Mouse (Mus musculus): Measurements from ENCODE around the gene Ror1. TPM values are rescaled to one million over a fixed set of nuclear protein-coding genes. Genes with fewer than 3 reads are reported as not detected.

Ror1 gene
- polyA plus RNA-seq, 1 experiment from 2014 or later: 2.5 TPM

DNA sequence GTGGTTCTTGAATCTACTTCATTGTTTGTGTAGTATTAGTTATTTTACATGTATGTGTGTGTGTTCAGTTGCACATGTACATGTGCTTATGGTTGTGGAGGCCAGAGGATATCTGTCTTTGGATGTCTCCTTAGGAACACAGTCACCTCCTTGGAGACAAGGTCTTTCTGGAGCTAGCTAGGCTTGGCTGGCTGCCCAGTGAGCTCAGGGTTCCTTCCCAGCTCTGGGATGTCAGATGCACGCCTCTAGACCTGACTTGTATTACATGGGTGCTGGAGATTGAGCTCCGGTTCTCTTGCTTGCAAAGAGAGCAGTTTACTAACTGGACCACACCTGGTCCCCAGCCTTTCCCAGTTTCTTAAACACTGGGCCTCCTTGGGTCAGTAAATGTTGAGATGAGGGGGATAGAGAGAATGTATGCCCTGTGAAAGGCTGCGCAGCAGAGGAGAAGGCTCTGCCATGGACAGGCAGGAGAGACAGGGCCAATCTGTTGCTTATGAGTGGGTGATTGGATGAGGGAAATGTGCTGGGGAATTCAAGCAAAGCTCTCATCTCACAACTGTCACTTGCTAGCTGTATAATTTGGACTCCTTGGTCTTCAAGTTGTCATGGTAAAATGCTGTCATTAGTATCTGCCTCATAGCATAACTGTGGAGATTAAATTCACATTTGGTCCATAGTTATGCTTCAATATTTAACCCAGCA lies 35.3 kb downstream of the Ror1 start:
- Histone ChIP-seq H3K9ac (ENCODE audit: low read depth, low read length) (no peak overlapping the region), H3K9me3 (ENCODE audit: control insufficient read depth) (no peaks in the 10 kb centered on the region), H3K4me2 (replicated peaks; ENCODE audit: low read depth) (no peak overlapping the region), H3K27ac (ENCODE audit: low read depth, low read length) (no peak overlapping the region), H3K36me3 (ENCODE audit: control insufficient read depth, insufficient read depth) (no peaks in the 10 kb centered on the region), H3K27me3 (replicated peaks; ENCODE audit: control insufficient read depth, insufficient read depth, low read length) (no peaks in the 10 kb centered on the region), H3K4me1 (replicated peaks; ENCODE audit: control insufficient read depth, insufficient read depth, low read length) (no peaks in the 10 kb centered on the region), H3K4me3 (ENCODE audit: low read depth, low read length) (no peak overlapping the region)
- no peak for ATAC-seq
- TF ChIP-seq CTCF (IDR thresholded peaks at IDR 0.05; ENCODE audit: low read depth): no peak
- WGBS: 76% methylated on average over 3 of the region's 3 CpGs

DNA sequence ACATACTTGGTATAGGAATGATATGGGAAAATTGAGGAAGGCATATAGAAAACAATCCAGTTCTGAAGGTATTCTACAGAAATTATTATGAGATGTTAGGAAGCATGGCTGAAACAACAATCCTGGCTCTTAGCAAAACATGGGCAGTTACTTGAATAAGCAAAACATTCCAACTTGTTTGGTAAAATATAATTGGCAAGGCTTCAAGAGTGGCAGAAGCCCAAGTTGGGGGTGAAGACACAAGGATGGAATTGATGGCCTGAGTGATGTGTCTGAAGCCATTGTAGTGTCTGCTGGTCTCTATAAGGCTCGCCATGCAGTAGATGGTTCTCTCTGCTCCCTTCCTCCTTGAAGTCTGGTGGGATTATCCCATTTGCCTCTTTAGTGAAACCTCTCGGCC lies 35.9 kb downstream of the Ror1 start:
- no peak for ATAC-seq
- Histone ChIP-seq H3K9ac (ENCODE audit: low read depth, low read length) (no peak overlapping the region), H3K36me3 (ENCODE audit: control insufficient read depth, insufficient read depth) (no peaks in the 10 kb centered on the region), H3K4me1 (replicated peaks; ENCODE audit: control insufficient read depth, insufficient read depth, low read length) (no peaks in the 10 kb centered on the region), H3K27me3 (replicated peaks; ENCODE audit: control insufficient read depth, insufficient read depth, low read length) (no peaks in the 10 kb centered on the region), H3K27ac (ENCODE audit: low read depth, low read length) (no peak overlapping the region), H3K9me3 (ENCODE audit: control insufficient read depth) (no peaks in the 10 kb centered on the region), H3K4me3 (ENCODE audit: low read depth, low read length) (no peak overlapping the region), H3K4me2 (replicated peaks; ENCODE audit: low read depth) (no peak overlapping the region)
- TF ChIP-seq CTCF (IDR thresholded peaks at IDR 0.05; ENCODE audit: low read depth): no peak
- 93% methylated on average over 2 of the region's 2 CpGs for WGBS

GRCm38 (mm10) chr4:100132261-100132660 lies 36.7 kb downstream of the Ror1 start:
- TF ChIP-seq CTCF (IDR thresholded peaks at IDR 0.05; ENCODE audit: low read depth): no peak
- no peak for ATAC-seq

DNA sequence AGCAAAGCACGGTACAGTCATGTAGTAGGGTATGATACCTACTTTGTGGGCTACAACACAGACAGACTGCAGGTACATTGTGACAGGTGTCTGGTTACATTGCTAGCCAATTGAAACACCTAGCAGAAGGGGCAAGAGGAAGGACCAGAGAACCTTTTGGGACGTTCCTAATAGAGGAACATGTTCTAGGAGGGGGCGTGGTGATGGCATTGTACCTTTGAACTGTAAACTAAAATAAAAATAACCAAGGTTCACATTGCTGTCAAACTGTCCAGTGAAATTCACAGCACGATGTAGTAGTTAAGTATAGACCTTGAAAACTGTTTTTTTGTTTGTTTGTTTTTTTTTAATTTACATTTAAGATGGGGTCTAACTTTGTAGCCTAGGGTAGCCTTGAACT lies 40.5 kb downstream of the Ror1 start:
- 74% methylated on average over 4 of the region's 4 CpGs for WGBS
- no peak overlapping the region for H3K27ac ChIP-seq (ENCODE audit: low read depth, low read length)
- H3K9me3 ChIP-seq (ENCODE audit: control insufficient read depth): no peaks in the 10 kb centered on the region
- H3K4me1 ChIP-seq (replicated peaks; ENCODE audit: control insufficient read depth, insufficient read depth, low read length): no peaks in the 10 kb centered on the region
- H3K27me3 ChIP-seq (replicated peaks; ENCODE audit: control insufficient read depth, insufficient read depth, low read length): no peaks in the 10 kb centered on the region
- TF ChIP-seq CTCF (IDR thresholded peaks at IDR 0.05; ENCODE audit: low read depth): no peak
- H3K4me3 ChIP-seq (ENCODE audit: low read depth, low read length): no peak overlapping the region
- H3K4me2 ChIP-seq (replicated peaks; ENCODE audit: low read depth): no peak overlapping the region
- H3K9ac ChIP-seq (ENCODE audit: low read depth, low read length): no peak overlapping the region
- no peak for ATAC-seq
- no peaks in the 10 kb centered on the region for H3K36me3 ChIP-seq (ENCODE audit: control insufficient read depth, insufficient read depth)

More at GRCm38 (mm10) chr4:100132261-100132660, 36.7 kb downstream of the Ror1 start:
- H3K4me2 ChIP-seq (replicated peaks; ENCODE audit: low read depth): no peak overlapping the region
- no peak overlapping the region for H3K9ac ChIP-seq (ENCODE audit: low read depth, low read length)
- 95% methylated on average over 3 of the region's 3 CpGs for WGBS
- no peaks in the 10 kb centered on the region for H3K4me1 ChIP-seq (replicated peaks; ENCODE audit: control insufficient read depth, insufficient read depth, low read length)
- no peak overlapping the region for H3K27ac ChIP-seq (ENCODE audit: low read depth, low read length)
- H3K36me3 ChIP-seq (ENCODE audit: control insufficient read depth, insufficient read depth): no peaks in the 10 kb centered on the region
- H3K9me3 ChIP-seq (ENCODE audit: control insufficient read depth): no peaks in the 10 kb centered on the region
- H3K4me3 ChIP-seq (ENCODE audit: low read depth, low read length): no peak overlapping the region
- no peaks in the 10 kb centered on the region for H3K27me3 ChIP-seq (replicated peaks; ENCODE audit: control insufficient read depth, insufficient read depth, low read length)

- no peak for ATAC-seq
- TF ChIP-seq CTCF (IDR thresholded peaks at IDR 0.05; ENCODE audit: low read depth): no peak
- H3K4me1 ChIP-seq (replicated peaks; ENCODE audit: control insufficient read depth, insufficient read depth, low read length): no peaks in the 10 kb centered on the region
- no peaks in the 10 kb centered on the region for H3K27me3 ChIP-seq (replicated peaks; ENCODE audit: control insufficient read depth, insufficient read depth, low read length)
- 91% methylated on average over 11 of the region's 11 CpGs for WGBS
- no peak overlapping the region for H3K4me2 ChIP-seq (replicated peaks; ENCODE audit: low read depth)
- no peak overlapping the region for H3K9ac ChIP-seq (ENCODE audit: low read depth, low read length)
- H3K4me3 ChIP-seq (ENCODE audit: low read depth, low read length): no peak overlapping the region
- H3K36me3 ChIP-seq (ENCODE audit: control insufficient read depth, insufficient read depth): no peaks in the 10 kb centered on the region
- no peak overlapping the region for H3K27ac ChIP-seq (ENCODE audit: low read depth, low read length)
- H3K9me3 ChIP-seq (ENCODE audit: control insufficient read depth): no peaks in the 10 kb centered on the region
Observed at GRCm38 (mm10) chr4:100137102-100137835, 41.7 kb downstream of the Ror1 start.

- TF ChIP-seq CTCF (IDR thresholded peaks at IDR 0.05; ENCODE audit: low read depth): no peak
- Histone ChIP-seq H3K36me3 (ENCODE audit: control insufficient read depth, insufficient read depth) (no peaks in the 10 kb centered on the region), H3K4me2 (replicated peaks; ENCODE audit: low read depth) (no peak overlapping the region), H3K27me3 (replicated peaks; ENCODE audit: control insufficient read depth, insufficient read depth, low read length) (no peaks in the 10 kb centered on the region), H3K4me3 (ENCODE audit: low read depth, low read length) (no peak overlapping the region), H3K27ac (ENCODE audit: low read depth, low read length) (no peak overlapping the region), H3K4me1 (replicated peaks; ENCODE audit: control insufficient read depth, insufficient read depth, low read length) (no peaks in the 10 kb centered on the region), H3K9ac (ENCODE audit: low read depth, low read length) (no peak overlapping the region), H3K9me3 (ENCODE audit: control insufficient read depth) (no peaks in the 10 kb centered on the region)
- ATAC-seq: no peak
- WGBS: 39% methylated on average over 2 of the region's 2 CpGs
Observed at GRCm38 (mm10) chr4:100141626-100142025, 46.0 kb downstream of the Ror1 start.

Measured in intestine, postnatal 0 days (tissue).